Mouse (Mus musculus) spleen, embryonic (tissue): ENCODE measurements at regions not wholly inside any gene's neighbourhood (a gene's known extent, or its start where the extent isn't known, plus 50 kb on each side); places are given as distances from the start of the nearest gene placed in this dataset.
"Not testable (repeated sequence)": the region's sequence is repeated elsewhere in the genome, so short reads cannot be mapped to it uniquely, and the experiment has no call there.

Source experiments
- CTCF ChIA-PET: fragments of 350-600 bp; sonication (Branson Sonifier 250); formaldehyde crosslinking; loops from one replicate; lab custom pipeline; 2022; lab: Charles Lee

DNA sequence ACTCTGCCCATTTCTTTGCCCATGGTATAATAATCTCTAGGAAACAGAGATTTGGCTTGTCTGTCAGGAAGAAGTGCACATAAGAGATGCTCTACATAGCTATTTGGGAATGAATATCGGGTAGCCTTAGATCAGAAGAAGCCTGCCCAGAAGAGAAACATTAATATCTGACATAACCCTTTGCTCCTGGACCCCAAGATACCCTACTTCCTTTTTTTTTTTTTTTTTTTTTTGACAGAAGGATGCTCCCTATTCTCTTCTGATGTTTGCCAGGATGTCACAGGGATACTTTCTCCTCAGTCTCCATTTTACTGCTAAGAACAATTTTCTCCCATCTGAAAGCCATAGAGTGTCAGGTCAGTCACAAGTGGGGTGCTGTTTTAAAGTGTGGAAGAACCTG lies 1341.4 kb upstream of the A1bg start:
- CTCF ChIA-PET = interaction anchor here (0.7 kb wide), 1 partner anchor 368 kb away, joined by 19 read pairs; no protein-coding TSS in a partner anchor

GRCm38 (mm10) chr15:62262487-62262886 lies 1339.7 kb upstream of the A1bg start:
- CTCF ChIA-PET = interaction anchor here (0.7 kb wide), 1 partner anchor 74 kb away, joined by 8 read pairs; no protein-coding TSS in a partner anchor

GRCm38 (mm10) chr15:62261520-62261919 lies 1338.7 kb upstream of the A1bg start:
- CTCF ChIA-PET = no interaction called here

DNA sequence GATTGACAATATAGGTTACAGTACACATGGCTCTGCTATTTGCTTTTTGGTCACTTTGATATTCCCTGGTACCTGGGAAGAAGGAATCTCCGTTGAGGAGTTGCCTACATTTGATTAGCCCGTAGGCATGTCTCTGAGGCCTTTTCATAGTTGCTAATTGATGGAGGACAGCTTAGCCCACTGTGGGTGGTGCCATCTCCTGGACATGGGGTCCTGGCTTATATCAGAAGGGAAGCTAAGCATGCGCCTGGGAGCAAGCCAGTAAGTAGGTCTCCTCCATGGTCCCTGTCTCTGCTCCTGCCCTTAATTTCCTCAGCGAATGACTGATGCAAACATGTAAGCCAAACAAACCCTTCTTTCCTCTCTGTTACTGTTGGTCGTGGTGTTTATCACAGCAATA lies 1335.8 kb upstream of the A1bg start:
- CTCF ChIA-PET = no interaction called here

DNA sequence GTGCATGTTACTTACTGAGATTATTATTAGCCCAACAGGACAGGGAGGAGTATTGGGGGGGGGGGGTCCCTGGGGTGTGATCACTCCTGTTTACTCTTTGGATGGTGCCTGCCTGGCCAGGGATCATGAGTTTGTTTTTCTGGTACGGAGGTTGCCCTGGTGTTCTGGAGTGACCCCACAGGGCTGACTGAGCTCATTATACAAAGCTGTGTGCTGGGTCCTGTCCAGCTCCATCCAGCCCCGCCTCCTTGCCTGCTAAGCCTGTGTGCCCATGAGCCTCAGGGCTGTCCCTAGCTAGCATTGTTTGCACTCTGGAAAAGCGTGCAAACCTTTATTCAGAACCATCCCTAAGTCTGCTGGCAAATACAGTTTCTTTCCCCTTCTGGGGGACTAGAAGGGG lies 1335.1 kb upstream of the A1bg start:
- CTCF ChIA-PET = no interaction called here

DNA sequence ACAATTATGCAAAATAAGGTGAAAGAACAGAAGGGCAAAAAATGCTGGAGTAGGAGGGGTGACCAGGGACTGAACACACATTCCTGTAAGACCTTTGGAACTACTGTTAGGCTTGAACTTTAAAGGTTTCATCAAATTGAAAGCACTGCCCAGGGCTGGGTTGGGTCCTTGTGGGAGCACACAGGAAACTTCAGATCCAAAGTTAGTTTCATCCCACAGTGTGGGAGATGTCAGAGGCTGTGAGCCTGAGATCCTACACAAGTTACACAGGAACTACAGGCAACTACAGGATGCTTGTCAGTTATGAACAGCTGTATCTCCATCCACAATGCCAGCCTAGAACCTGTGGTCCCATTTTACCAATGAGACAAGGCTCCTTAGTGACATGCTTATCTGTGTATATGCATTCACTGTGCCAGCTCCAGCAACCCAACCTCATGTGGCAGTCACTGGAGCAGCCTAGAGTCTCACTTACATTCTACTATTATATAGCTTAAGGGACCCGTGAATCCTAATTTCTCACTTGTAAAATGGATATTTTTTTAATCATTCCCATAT lies 1334.4 kb upstream of the A1bg start:
- CTCF ChIA-PET = no interaction called here

GRCm38 (mm10) chr15:62255571-62255970 lies 1332.8 kb upstream of the A1bg start:
- CTCF ChIA-PET = no interaction called here

DNA sequence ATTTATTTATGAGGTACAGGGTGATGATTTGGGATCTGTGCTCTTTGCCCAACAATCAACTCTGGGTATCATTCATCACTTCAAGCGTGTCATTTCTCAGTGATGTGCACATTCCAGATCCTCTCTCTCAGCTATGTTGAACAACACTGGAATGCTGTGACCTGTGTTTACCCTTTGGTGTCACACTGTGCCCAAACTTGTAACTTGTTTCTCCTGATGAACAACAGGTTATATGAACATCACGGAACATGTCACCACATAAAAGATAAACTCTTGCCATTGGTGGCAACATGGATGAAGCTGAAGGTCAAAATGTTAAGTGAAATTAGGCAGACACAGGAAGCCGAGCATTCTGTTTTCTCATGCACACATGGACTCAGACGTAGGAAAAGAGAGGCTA lies 1330.9 kb upstream of the A1bg start:
- CTCF ChIA-PET = no interaction called here

GRCm38 (mm10) chr15:62252078-62252833 lies 1329.4 kb upstream of the A1bg start:
- CTCF ChIA-PET = not testable (repeated sequence)

DNA sequence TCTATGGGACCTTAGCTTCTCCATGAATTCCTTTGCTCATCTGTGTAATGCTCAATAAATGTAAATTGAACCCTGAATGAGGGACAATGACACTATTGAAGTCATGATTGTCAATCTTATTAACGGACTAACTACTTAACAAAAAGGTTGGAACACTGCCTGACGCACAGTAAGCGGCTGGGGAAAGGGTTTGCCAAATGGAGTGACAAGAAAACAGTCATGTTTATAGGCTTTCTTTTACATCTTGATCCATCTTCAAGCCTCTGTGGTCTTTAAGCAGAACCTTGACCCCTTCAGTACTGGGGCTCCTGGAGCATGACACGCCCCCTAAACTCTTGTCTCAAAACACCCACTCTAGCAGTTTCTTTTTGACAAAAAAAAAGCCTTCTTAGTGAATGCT lies 1326.6 kb upstream of the A1bg start:
- CTCF ChIA-PET = no interaction called here

DNA sequence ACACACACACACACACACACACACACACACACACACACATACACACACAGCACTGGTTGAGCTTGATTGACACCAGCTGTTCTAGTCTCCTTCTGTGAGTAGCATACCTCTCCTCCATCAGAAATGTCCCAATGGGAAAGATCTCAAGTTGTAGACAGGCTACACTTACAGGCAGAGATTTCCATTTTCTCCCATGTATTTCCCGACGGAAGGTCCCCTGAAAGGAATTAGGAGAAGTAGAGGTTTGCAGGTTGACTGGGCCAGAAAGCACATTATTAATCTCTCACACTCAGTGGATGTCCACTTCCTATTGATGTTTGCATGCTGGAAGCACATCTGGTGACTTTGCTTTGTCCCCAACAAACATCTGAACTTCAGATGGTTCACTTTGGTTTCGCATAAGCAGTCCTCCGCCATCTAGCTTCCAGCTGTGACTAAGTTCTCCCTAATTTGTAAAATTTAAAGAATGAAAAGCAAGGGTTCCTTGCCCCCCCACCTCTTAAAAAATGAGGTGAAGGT lies 1323.8 kb upstream of the A1bg start:
- CTCF ChIA-PET = no interaction called here

GRCm38 (mm10) chr15:62245237-62245636 lies 1322.4 kb upstream of the A1bg start:
- CTCF ChIA-PET = no interaction called here

DNA sequence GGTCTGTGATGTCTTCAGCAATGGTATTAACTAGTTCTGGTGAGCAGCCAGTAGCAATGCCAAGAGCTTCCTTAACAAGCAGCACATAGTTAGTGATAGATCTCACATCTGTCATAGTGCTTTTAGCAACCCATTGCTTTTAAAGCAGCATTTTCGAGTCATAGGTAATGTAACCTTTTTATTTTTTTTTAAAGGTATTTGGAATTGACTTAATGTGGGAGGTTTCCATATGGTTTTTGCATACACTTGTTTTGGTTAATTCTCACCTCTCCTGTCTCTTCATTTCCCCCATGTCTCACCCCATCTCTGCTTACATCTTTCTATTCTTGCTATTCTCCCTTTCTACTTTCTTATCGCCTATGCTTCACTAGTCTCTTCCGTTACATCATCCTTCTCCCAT lies 1322.0 kb upstream of the A1bg start:
- CTCF ChIA-PET = interaction anchor here (0.6 kb wide), 1 partner anchor 1885 kb away, joined by 3 read pairs; no protein-coding TSS in a partner anchor

- CTCF ChIA-PET = no interaction called here
These were observed 1317.2 kb upstream of the A1bg start for GRCm38 (mm10) chr15:62240031-62240430.

GRCm38 (mm10) chr15:62238503-62239045 lies 1315.8 kb upstream of the A1bg start:
- CTCF ChIA-PET = no interaction called here

DNA sequence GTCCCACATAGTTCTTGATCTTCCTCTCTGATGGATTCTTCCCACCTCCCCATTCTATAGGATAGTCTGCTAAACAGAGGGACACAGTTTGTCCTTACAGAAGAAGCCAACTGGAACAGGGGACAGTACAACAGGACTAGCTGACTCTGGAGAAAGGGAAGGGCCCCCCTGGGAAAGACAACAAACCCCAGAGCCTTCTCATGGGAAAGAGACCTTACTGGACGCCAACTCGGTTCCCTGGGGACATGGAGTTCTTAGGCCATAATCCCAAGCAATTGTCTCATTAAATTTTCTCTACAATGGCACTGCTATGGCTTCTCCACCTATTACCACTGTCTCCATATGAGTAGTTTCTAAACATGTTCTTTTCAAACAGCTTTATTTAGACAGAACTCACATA lies 1313.2 kb upstream of the A1bg start:
- CTCF ChIA-PET = no interaction called here

DNA sequence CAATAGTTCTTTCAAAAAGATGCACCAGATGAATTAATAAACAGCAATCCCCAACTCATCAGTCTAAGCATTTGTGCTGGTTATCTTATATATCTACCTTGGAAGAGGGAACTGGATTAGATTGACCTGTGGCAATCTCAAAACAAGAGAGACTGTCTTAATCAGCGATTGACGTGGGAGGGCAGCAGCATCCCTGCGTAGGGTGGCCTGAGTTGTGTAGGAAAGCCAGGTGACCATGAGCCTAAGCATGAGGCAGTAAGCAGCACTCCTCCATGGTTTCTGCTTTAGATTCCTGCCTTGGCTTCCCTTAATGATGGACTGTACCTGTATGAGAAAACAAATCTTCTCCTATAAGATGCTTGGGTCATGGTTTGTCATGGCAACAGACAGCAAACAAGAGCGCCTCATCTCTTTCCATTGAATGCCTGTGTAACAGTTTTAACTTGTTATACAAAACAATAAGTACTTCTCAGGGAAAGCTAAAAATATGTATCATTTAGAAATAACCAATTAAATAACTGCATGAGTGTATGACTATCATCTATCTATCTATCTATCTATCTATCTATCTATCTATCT lies 1311.5 kb upstream of the A1bg start:
- CTCF ChIA-PET = no interaction called here

GRCm38 (mm10) chr15:62233154-62233553 lies 1310.3 kb upstream of the A1bg start:
- CTCF ChIA-PET = no interaction called here

- CTCF ChIA-PET = no interaction called here
These were observed 1308.9 kb upstream of the A1bg start for GRCm38 (mm10) chr15:62231709-62232108.

- CTCF ChIA-PET = interaction anchor here (0.8 kb wide), 1 partner anchor 60 kb away, joined by 4 read pairs; no protein-coding TSS in a partner anchor
These were observed 1308.0 kb upstream of the A1bg start for GRCm38 (mm10) chr15:62230773-62231172.

DNA sequence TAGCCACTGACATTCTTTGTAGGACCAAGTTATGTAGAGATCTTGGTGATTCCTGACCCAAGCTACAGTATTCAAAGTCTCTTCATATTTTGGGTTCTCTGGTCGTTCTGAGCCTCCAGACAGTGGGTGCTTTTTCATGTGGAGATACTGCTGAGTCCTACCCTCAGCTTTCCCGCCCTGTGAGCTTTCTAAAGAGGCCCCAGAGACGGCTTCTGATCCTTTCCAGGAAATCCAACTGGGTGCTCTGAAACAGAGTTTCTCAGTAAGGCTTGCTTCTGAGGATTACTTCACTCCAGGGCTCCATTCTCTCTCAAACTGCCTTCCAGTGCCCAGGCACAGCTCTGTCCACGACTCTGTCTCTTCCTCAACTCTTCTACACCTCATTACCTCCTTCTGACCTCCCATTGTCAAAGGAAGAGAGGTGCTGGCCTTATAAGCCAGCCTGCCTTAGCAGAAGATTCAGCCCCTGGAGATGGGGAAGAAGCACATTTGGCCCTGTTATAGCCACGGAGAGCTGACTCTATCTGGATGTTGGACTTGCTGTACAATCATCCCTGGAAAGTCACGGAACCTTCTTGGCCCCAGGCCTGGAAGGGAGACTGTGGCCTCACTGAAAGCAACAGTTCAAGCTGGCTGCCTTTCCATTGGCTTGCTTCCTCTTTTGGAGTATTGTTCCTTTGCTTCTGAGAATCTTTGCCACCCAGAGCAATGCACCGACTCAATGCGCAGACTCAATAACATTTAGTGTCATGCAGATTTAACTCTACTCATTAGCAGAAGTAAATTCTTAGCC lies 1306.9 kb upstream of the A1bg start:
- CTCF ChIA-PET = interaction anchor here (0.6 kb wide), 1 partner anchor 241 kb away, joined by 8 read pairs; no protein-coding TSS in a partner anchor
